Mouse (Mus musculus) stomach, postnatal 0 days (tissue): ENCODE data around the gene Mllt6.

Source experiments
- CTCF ChIP-seq: IDR thresholded peaks from 2 replicates; pipeline ENCODE4 v1.5.1; 2016; ENCODE audit warnings: antibody characterized with exemption, low read depth, mild to moderate bottlenecking, moderate library complexity
- EP300 ChIP-seq: optimal IDR thresholded peaks from 2 replicates; pipeline ENCODE3; 2016; ENCODE audit warnings: antibody characterized with exemption

GRCm38 (mm10) chr11:97659267-97659989, 3.8 kb upstream of the Mllt6 start:
- TF ChIP-seq CTCF = no peak
- no peak for TF ChIP-seq EP300
